Mouse (Mus musculus): ENCODE results near the gene Bckdhb.
"Not testable (repeated sequence)": the region's sequence is repeated elsewhere in the genome, so short reads cannot be mapped to it uniquely, and the experiment has no call there.

The Bckdhb gene

DNA sequence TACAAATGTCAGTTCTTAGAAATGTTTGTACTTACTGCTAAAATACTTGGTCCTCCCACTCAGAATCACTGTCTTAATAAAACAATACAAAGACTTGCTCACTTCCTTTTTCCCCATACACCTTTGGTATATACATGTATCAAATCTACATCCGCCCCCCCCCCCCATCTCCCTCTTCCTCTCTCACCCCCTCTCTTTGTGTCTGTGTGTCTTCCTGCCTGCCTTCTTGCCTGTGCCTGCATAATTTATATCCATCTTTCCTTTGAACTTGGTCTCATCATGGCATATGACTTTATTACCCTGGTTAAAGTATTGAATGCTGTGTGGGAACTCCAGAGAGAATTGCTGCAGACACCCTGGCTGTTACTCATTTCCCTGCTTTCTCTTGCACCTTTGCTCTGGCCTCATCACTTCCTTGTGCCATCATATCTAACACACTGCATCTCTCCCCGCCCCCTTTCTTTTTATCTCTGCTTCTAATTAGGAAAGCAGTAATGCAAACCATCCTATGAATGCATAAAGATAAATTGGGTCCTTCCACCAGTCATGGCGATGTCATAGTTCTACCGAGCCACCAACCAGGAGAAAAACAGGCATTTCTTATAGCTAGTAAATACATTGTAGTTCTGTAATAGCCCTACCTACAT, 116.8 kb downstream of the Bckdhb start:
- DNase-seq (ENCODE audit: low read depth, low spot score) = peak; percentile 38

DNA sequence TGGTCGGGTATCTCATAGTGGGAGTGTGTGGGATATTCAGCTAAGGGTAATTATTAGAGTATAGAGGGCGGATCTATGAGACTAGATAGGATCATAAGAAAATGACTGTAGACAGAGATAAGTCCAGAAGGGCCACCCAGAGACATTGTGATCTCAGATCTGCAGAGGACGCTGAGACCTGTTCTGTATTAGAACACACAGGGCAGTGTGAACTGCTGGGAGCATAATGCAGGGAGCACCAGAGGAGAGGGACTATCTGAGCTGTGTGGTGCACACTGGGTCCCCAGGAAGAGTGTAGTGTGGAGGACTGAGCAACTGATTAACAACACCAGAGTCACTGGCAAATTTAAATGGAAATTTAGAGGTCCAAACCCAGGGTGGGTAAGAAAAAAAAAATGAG, 117.6 kb downstream of the Bckdhb start:
- no peak for DNase-seq (ENCODE audit: low read depth, low spot score)

DNA sequence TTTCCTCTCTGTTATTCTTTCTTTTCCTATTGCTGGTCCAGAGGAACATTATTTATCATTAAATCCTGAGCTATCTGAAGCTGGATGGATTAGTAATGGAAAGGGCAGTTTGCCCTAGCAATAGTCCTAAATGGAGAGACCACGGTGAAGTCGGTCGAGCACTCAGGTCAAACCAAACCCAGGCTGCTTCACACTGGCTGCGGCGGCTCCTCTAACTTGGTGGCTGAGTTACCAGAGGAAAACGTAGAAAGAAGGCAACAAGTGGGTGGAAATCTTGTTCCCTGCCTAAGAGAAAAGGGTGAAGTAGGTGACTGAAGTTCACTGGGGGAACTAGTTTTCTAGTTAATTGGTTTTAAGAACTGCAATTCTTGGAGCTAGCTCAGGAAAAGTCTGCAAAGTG, 119.2 kb downstream of the Bckdhb start:
- no peak for DNase-seq (ENCODE audit: low read depth, low spot score)

GRCm38 (mm10) chr9:84045632-84046031, 120.7 kb downstream of the Bckdhb start:
- no peak for DNase-seq (ENCODE audit: low read depth, low spot score)

- DNase-seq (ENCODE audit: low read depth, low spot score) = no peak
These were observed 121.4 kb downstream of the Bckdhb start for GRCm38 (mm10) chr9:84046334-84046733.

DNA sequence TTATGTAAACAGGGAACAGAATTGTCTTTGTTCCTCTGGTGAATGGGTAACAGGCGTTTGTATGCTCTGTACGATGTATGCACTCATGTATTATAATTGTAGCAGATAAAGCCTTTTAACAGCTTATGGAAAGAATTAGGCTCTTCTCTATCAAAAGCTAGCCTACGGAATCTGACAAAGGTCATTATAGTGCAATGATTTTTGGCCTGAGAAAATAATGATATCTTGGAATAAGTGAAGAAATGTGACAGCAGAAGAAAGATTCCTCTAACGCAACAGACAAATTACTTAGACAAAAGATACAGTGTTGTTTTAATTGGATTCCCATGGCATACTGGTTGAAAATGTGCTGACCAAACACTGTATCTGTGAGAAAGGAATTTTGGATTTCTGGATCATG, 122.0 kb downstream of the Bckdhb start:
- DNase-seq (ENCODE audit: low read depth, low spot score) = no peak

GRCm38 (mm10) chr9:84047436-84047835, 122.5 kb downstream of the Bckdhb start:
- DNase-seq (ENCODE audit: low read depth, low spot score) = no peak

GRCm38 (mm10) chr9:84049142-84049541, 124.2 kb downstream of the Bckdhb start:
- DNase-seq (ENCODE audit: low read depth, low spot score) = no peak

GRCm38 (mm10) chr9:84050867-84051635, 126.1 kb downstream of the Bckdhb start:
- no peak for DNase-seq (ENCODE audit: low read depth, low spot score)

- no peak for DNase-seq (ENCODE audit: low read depth, low spot score)
These were observed 130.3 kb downstream of the Bckdhb start for GRCm38 (mm10) chr9:84055125-84055807.

DNA sequence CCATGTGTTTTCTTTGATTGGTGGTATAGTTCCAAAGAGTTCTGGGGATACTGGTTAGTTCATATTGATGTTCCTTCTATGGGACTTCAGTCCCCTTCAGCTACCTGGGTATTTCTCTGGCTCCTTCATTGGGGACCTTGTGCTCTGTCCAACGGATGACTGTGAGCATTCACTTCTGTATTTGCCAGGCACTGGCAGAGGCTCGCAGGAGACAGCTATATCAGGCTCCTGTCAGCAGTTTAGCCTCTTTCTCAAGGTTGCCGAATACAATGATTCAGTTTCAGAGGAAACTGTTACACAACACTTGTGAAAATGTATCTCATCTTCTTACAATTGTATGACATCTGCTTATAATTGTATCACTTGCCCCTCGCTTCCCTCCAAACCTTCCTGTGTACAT, 135.8 kb downstream of the Bckdhb start:
- not testable (repeated sequence) for DNase-seq (ENCODE audit: low read depth, low spot score)

- no peak for DNase-seq (ENCODE audit: low read depth, low spot score)
These were observed 138.7 kb downstream of the Bckdhb start for GRCm38 (mm10) chr9:84063617-84064016.

- no peak for DNase-seq (ENCODE audit: low read depth, low spot score)
These were observed 139.2 kb downstream of the Bckdhb start for GRCm38 (mm10) chr9:84064113-84064512.

DNA sequence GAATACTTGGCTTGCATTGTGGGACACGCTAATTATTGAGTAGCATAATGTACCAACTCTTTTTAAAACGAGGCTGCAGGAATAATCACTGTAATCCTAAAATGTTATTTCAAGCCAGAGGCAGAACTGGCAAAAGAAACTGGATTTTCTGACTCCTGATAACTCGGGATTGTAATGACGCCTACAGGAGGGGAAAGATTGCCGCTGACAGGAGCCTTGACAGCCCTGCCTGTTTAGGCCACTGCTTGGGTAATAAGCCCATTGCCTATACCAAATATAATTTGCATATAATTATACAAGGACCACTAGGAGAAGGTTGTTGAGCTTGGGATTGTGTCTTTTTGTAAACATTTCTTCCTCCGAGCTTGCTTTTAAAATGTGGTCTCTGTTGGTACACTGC, 145.3 kb downstream of the Bckdhb start:
- no peak for DNase-seq (ENCODE audit: low read depth, low spot score)

DNA sequence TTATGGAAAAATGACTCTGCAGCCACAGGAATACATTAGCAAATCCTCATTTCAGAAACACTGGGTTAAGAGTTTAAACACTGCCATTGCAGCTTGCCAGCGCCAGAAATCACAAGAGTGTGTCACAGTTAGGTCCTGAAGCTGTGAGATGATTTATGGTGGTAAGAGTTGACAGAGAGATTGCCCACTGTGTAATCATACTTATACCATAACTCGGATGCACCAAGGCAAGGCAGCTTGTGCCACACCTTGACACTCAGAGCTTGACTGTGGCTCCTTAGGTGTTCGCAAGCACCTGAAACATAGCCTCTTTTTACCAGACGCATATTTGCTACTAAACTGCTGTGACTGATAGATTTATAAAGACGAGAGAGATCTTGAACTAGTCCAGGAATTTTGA, 145.8 kb downstream of the Bckdhb start:
- no peak for DNase-seq (ENCODE audit: low read depth, low spot score)

DNA sequence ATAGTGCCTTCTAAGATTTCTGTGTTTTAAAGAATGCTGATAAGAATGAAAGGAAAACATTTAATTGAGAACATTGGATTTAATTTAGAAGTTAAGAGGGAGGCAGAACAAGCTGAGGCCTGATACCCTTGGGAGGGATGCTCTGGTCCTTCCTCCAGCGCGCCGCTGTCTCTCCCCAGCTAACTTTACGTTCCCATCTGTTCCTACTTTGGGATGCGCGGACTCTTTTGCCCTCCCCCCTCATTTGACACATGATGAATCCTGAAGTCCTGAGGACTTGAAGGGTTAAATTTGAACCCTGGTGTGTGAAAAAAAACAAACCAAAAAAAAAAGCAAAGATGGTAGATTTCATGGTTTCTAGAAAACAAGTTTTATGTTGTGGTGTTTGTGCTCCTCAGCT, 147.6 kb downstream of the Bckdhb start:
- DNase-seq (ENCODE audit: low read depth, low spot score) = no peak

GRCm38 (mm10) chr9:84073237-84073636, 148.3 kb downstream of the Bckdhb start:
- no peak for DNase-seq (ENCODE audit: low read depth, low spot score)

- DNase-seq (ENCODE audit: low read depth, low spot score) = no peak
These were observed 158.6 kb downstream of the Bckdhb start for GRCm38 (mm10) chr9:84083551-84083950.

- DNase-seq (ENCODE audit: low read depth, low spot score) = no peak
These were observed 159.7 kb downstream of the Bckdhb start for GRCm38 (mm10) chr9:84084686-84085085.

DNA sequence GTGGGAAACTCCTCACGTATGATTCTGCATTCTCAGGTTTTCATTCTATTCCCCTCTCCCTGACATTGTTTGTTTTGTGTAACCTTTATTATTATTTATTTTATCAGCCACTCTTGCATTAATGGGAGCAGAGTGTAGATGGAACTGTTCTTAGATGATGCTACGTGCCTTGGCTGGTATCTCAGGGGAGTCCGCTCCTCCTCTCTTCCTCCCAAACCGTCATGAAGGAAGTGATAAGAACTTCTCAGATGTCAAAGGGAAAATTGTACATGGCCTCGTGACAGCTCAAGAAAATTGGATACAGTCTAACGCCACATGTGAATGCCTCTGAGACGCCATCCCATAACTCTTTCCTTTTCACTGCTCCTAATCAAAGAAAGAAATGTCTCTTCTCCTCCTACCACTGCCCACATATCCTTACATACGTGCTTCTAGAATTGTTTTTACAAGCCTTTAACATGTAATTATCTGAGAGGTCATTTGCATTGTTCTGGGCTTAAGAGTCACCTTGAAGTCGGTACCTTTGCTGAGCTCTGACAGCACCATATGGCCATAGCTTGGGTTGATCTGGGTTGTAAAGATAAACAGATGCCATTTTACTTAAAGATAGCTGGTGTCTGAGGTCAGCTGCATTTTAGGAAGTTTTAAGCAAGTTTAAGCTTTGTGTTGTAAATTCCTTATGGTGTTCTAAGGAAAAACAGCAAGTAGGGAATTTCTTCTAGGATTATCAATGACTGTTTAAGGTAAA, 165.5 kb downstream of the Bckdhb start:
- no peak for DNase-seq (ENCODE audit: low read depth, low spot score)

DNA sequence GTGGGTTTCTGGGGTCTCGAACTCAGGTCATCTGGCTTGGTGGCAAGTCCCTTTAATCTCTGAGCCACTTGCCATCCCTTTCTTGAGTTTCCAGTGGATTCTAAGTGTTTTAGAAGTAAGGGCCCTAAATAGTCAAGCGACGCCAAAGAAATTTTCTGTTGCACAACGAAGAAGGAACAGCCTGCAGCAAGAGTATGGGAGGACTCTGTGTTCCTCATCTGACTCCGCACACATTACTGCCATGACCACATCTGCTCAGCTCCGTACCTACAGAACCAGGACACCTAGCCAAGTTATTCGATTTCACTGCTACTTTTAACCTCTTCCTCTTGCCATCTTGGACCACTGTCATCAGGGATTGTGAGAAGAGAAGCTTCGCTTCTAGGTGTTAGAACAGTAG, 168.0 kb downstream of the Bckdhb start:
- DNase-seq (ENCODE audit: low read depth, low spot score) = no peak

- DNase-seq (ENCODE audit: low read depth, low spot score) = no peak
These were observed 169.2 kb downstream of the Bckdhb start for GRCm38 (mm10) chr9:84094111-84094510.
